Comparison of ENCODE assay signal across 20 mouse cellular contexts in genomic region chr3:108310921-108311341, GRCm38 (mm10). TPM values are rescaled to one million over a fixed set of nuclear protein-coding genes. Genes with fewer than 3 reads are reported as not detected.
DNase-seq lines count a peak whose midpoint lies in the region; ATAC-seq and TF ChIP-seq lines count a peak whose summit lies in the region.
"Had no signal": no experiment of that assay in that cellular context is flagged by ENCODE, and none has a peak within 500 bp of the region (broad histone marks: within the 10 kb centered on the region; RNA-seq: fewer than 3 reads in every experiment).

No protein-coding gene starts in this region.

- H3K9ac ChIP-seq in forebrain, embryonic 11.5 days (ENCODE audit: low read length), result no peak overlapping the region
- no peak overlapping the region for H3K9ac ChIP-seq in forebrain, embryonic 15.5 days (replicated peaks)
- no peak overlapping the region for H3K9ac ChIP-seq in liver, adult 2 months (ENCODE audit: low read depth, low read length)
- H3K9ac ChIP-seq in liver, postnatal 0 days (replicated peaks), result no peak overlapping the region
- no peak overlapping the region for H3K9ac ChIP-seq in heart, postnatal 0 days (replicated peaks; ENCODE audit: low read depth, low read length)
- H3K9ac ChIP-seq: intestine, embryonic 15.5 days; stomach, embryonic 15.5 days had no signal

- no peaks in the 10 kb centered on the region for H3K4me1 ChIP-seq in forebrain, embryonic 11.5 days (replicated peaks; ENCODE audit: control insufficient read depth, insufficient read depth, low read length)
- H3K4me1 ChIP-seq in forebrain, embryonic 15.5 days, result peaks cover 17% of the 10 kb centered on the region
- H3K4me1 ChIP-seq in liver, adult 2 months (ENCODE audit: control insufficient read depth, insufficient read depth, low read length), result peaks cover 11% of the 10 kb centered on the region
- H3K4me1 ChIP-seq in liver, postnatal 0 days (ENCODE audit: insufficient read depth), result peaks cover 7% of the 10 kb centered on the region
- peaks cover 45% of the 10 kb centered on the region for H3K4me1 ChIP-seq in heart, postnatal 0 days (ENCODE audit: control insufficient read depth, insufficient read depth)
- H3K4me1 ChIP-seq in forebrain, embryonic 10.5 days, result 0 out of 2 replicates have a peak, but pooled peaks cover 5% of the 10 kb centered on the region
- H3K4me1 ChIP-seq: stomach, embryonic 15.5 days had no signal

- H3K9me3 ChIP-seq in forebrain, embryonic 11.5 days (ENCODE audit: control insufficient read depth, low read length), result no peaks in the 10 kb centered on the region
- no peaks in the 10 kb centered on the region for H3K9me3 ChIP-seq in forebrain, embryonic 15.5 days
- no peaks in the 10 kb centered on the region for H3K9me3 ChIP-seq in liver, postnatal 0 days (ENCODE audit: low read length)
- H3K9me3 ChIP-seq in heart, postnatal 0 days (replicated peaks; ENCODE audit: control insufficient read depth, low read length), result no peaks in the 10 kb centered on the region
- no peaks in the 10 kb centered on the region for H3K9me3 ChIP-seq in forebrain, embryonic 10.5 days
- H3K9me3 ChIP-seq: intestine, embryonic 15.5 days; stomach, embryonic 15.5 days had no signal

- TF ChIP-seq CTCF in liver, adult 2 months (IDR thresholded peaks at IDR 0.05; ENCODE audit: low read depth, low read length), result 0 out of 2 replicates have a peak, but pooled peaks have one; percentile 7
- no peak for TF ChIP-seq CTCF in liver, postnatal 0 days (IDR thresholded peaks at IDR 0.05; ENCODE audit: low read depth)
- TF ChIP-seq CTCF in heart, postnatal 0 days (IDR thresholded peaks at IDR 0.05; ENCODE audit: low read depth), result no peak

- H3K79me2 ChIP-seq in liver, adult 2 months (ENCODE audit: control insufficient read depth, insufficient read depth, low read length), result no peaks in the 10 kb centered on the region; the same call in 1 of the 2 replicates

- H3K27me3 ChIP-seq in forebrain, embryonic 11.5 days (ENCODE audit: control insufficient read depth, insufficient read depth, low read length), result no peaks in the 10 kb centered on the region
- no peaks in the 10 kb centered on the region for H3K27me3 ChIP-seq in forebrain, embryonic 15.5 days
- no peaks in the 10 kb centered on the region for H3K27me3 ChIP-seq in liver, adult 2 months (ENCODE audit: control insufficient read depth, insufficient read depth, low read length)
- no peaks in the 10 kb centered on the region for H3K27me3 ChIP-seq in liver, postnatal 0 days (ENCODE audit: insufficient read depth, low read length)
- H3K27me3 ChIP-seq in heart, postnatal 0 days (ENCODE audit: control insufficient read depth, insufficient read depth, low read length), result no peaks in the 10 kb centered on the region
- H3K27me3 ChIP-seq in forebrain, embryonic 10.5 days (ENCODE audit: poor library complexity, severe bottlenecking), result no peaks in the 10 kb centered on the region
- H3K27me3 ChIP-seq: intestine, embryonic 15.5 days; stomach, embryonic 15.5 days had no signal

- H3K36me3 ChIP-seq in forebrain, embryonic 11.5 days (ENCODE audit: control insufficient read depth, insufficient read depth, low read length), result no peaks in the 10 kb centered on the region
- H3K36me3 ChIP-seq in forebrain, embryonic 15.5 days, result peaks cover 10% of the 10 kb centered on the region
- H3K36me3 ChIP-seq in liver, adult 2 months (ENCODE audit: control insufficient read depth, insufficient read depth, low read length), result no peaks in the 10 kb centered on the region
- peaks cover 8% of the 10 kb centered on the region; the same call in 1 of the 2 replicates for H3K36me3 ChIP-seq in liver, postnatal 0 days (replicated peaks; ENCODE audit: insufficient read depth, low read length)
- H3K36me3 ChIP-seq in heart, postnatal 0 days (replicated peaks; ENCODE audit: control insufficient read depth, insufficient read depth, low read length), result 0 out of 2 replicates have a peak, but pooled peaks cover 12% of the 10 kb centered on the region
- H3K36me3 ChIP-seq in forebrain, embryonic 10.5 days (replicated peaks), result peaks cover 32% of the 10 kb centered on the region
- H3K36me3 ChIP-seq: intestine, embryonic 15.5 days; stomach, embryonic 15.5 days had no signal

- no peak for ATAC-seq in forebrain, embryonic 11.5 days (replicated peaks; ENCODE audit: low FRiP score)
- no peak for ATAC-seq in forebrain, embryonic 15.5 days (replicated peaks)
- ATAC-seq in liver, postnatal 0 days, result no peak
- ATAC-seq in heart, postnatal 0 days (ENCODE audit: insufficient read depth, low read depth), result 0 out of 2 replicates have a peak, but pooled peaks have one; percentile 19
- ATAC-seq: intestine, embryonic 15.5 days had no signal

- no peak for TF ChIP-seq POLR2A in liver, adult 2 months (IDR thresholded peaks at IDR 0.05; ENCODE audit: extremely low read depth, insufficient read depth, low read length)

- no peak overlapping the region for H3K4me3 ChIP-seq in forebrain, embryonic 11.5 days (ENCODE audit: low read depth, low read length)
- H3K4me3 ChIP-seq in forebrain, embryonic 15.5 days, result no peak overlapping the region
- no peak overlapping the region for H3K4me3 ChIP-seq in liver, adult 2 months (ENCODE audit: insufficient read depth, low read depth, low read length)
- H3K4me3 ChIP-seq in liver, postnatal 0 days (ENCODE audit: low read depth, low read length), result no peak overlapping the region
- H3K4me3 ChIP-seq in heart, postnatal 0 days (ENCODE audit: low read depth, low read length), result no peak overlapping the region
- H3K4me3 ChIP-seq in forebrain, embryonic 10.5 days, result no peak overlapping the region
- H3K4me3 ChIP-seq: intestine, embryonic 15.5 days; stomach, embryonic 15.5 days had no signal

- no peak overlapping the region for H3K4me2 ChIP-seq in forebrain, embryonic 11.5 days (ENCODE audit: low read depth, low read length, severe bottlenecking)
- no peak overlapping the region for H3K4me2 ChIP-seq in forebrain, embryonic 15.5 days (replicated peaks)
- H3K4me2 ChIP-seq in liver, postnatal 0 days (ENCODE audit: low read depth, low read length), result no peak overlapping the region
- H3K4me2 ChIP-seq in heart, postnatal 0 days (ENCODE audit: low read depth, low read length), result no peak overlapping the region
- H3K4me2 ChIP-seq: intestine, embryonic 15.5 days; stomach, embryonic 15.5 days had no signal

- peak; percentile 42 for DNase-seq in forebrain, embryonic 11.5 days (ENCODE audit: low spot score)
- DNase-seq in liver, adult 2 months (ENCODE audit: extremely low read depth, low read depth, low spot score), result peak; percentile 99
- DNase-seq in liver, postnatal 0 days, result no peak
- no peak for DNase-seq in heart, postnatal 0 days (ENCODE audit: low spot score)
- peak; percentile 51 to 72 for DNase-seq in lung, postnatal 4 days
- DNase-seq in forebrain, embryonic 10.5 days (ENCODE audit: extremely low spot score, low spot score), result no peak
- no peak for DNase-seq in natural killer cell, adult 2 months (ENCODE audit: low spot score in 2 of 2)
- DNase-seq: cerebellum, postnatal 36 days; kidney, postnatal 14 days; layer of hippocampus, postnatal 36 days; thymus, postnatal 14 days had no signal

- no peak for TF ChIP-seq EP300 in liver, postnatal 0 days (IDR thresholded peaks at IDR 0.05; ENCODE audit: low read depth)
- TF ChIP-seq EP300 in heart, postnatal 0 days (IDR thresholded peaks at IDR 0.05; ENCODE audit: low read depth), result no peak

- no peak overlapping the region for H3K27ac ChIP-seq in forebrain, embryonic 11.5 days (ENCODE audit: low read depth, low read length)
- no peak overlapping the region for H3K27ac ChIP-seq in forebrain, embryonic 15.5 days (replicated peaks)
- no peak overlapping the region for H3K27ac ChIP-seq in liver, adult 2 months (replicated peaks; ENCODE audit: insufficient read depth, low read depth, low read length)
- no peak overlapping the region for H3K27ac ChIP-seq in liver, postnatal 0 days (ENCODE audit: low read depth)
- H3K27ac ChIP-seq in heart, postnatal 0 days (ENCODE audit: low read depth), result peak overlapping the region; percentile 68
- no peak overlapping the region for H3K27ac ChIP-seq in forebrain, embryonic 10.5 days
- H3K27ac ChIP-seq: intestine, embryonic 15.5 days; stomach, embryonic 15.5 days had no signal

RNA-seq across cellular contexts. Expression of gene Sort1, which starts 27.0 kb away (rescaled TPM):
- 28.9 and 31.3 TPM in 2 replicates for polyA plus RNA-seq in forebrain, embryonic 11.5 days (2014; fragmentation: Nextera tagmentation; extraction: Ambion mirVana)
- polyA plus RNA-seq in forebrain, embryonic 15.5 days (2015; fragmentation: Nextera tagmentation; extraction: Ambion mirVana), result 25.7 and 26.0 TPM in 2 replicates
- total RNA-seq in liver, adult 2 months (2014; rRNA removed), result 6.5 and 10.5 TPM in 2 replicates
- 5.1 and 8.3 TPM in 2 replicates for polyA plus RNA-seq in liver, adult 2 months (2012; rRNA removed)
- polyA plus RNA-seq in liver, postnatal 0 days (2015; fragmentation: Nextera tagmentation; extraction: Ambion mirVana), result 3.0 and 3.7 TPM in 2 replicates
- total RNA-seq in heart, postnatal 0 days (2014; rRNA removed; ENCODE audit: low replicate concordance), result 33.5 and 34.4 TPM in 2 replicates
- polyA plus RNA-seq in heart, postnatal 0 days (2015; fragmentation: Nextera tagmentation; extraction: Ambion mirVana), result 6.7 and 7.4 TPM in 2 replicates
- 9.7 and 10.5 TPM in 2 replicates for polyA plus RNA-seq in forebrain, embryonic 10.5 days (2016; fragmentation: Nextera tagmentation; extraction: Ambion mirVana)

RNA-seq across cellular contexts. Expression of gene Mybphl, which starts 53.8 kb away (rescaled TPM):
- polyA plus RNA-seq in forebrain, embryonic 11.5 days (2014; fragmentation: Nextera tagmentation; extraction: Ambion mirVana), result not detected in 2 replicates
- not detected in 2 replicates for polyA plus RNA-seq in forebrain, embryonic 15.5 days (2015; fragmentation: Nextera tagmentation; extraction: Ambion mirVana)
- total RNA-seq in liver, adult 2 months (2014; rRNA removed), result not detected in 2 replicates
- not detected in 2 replicates for polyA plus RNA-seq in liver, adult 2 months (2012; rRNA removed)
- 0.49 and 0.76 TPM in 2 replicates for polyA plus RNA-seq in liver, postnatal 0 days (2015; fragmentation: Nextera tagmentation; extraction: Ambion mirVana)
- 49.3 and 60.6 TPM in 2 replicates for total RNA-seq in heart, postnatal 0 days (2014; rRNA removed; ENCODE audit: low replicate concordance)
- polyA plus RNA-seq in heart, postnatal 0 days (2015; fragmentation: Nextera tagmentation; extraction: Ambion mirVana), result 90.0 and 123 TPM in 2 replicates
- not detected in 2 replicates for polyA plus RNA-seq in forebrain, embryonic 10.5 days (2016; fragmentation: Nextera tagmentation; extraction: Ambion mirVana)
- total RNA-seq: megakaryocyte progenitor cell, adult 5-6 weeks; MEL had no signal
- polyA plus RNA-seq: C2C12; embryonic facial prominence, embryonic 14.5 days; intestine, embryonic 15.5 days; limb, embryonic 11.5 days; small intestine, adult 2 months; stomach, embryonic 15.5 days had no signal

RNA-seq across cellular contexts. Expression of gene Psma5, which starts 54.2 kb away (rescaled TPM):
- polyA plus RNA-seq in forebrain, embryonic 11.5 days (2014; fragmentation: Nextera tagmentation; extraction: Ambion mirVana), result 277 and 297 TPM in 2 replicates
- polyA plus RNA-seq in forebrain, embryonic 15.5 days (2015; fragmentation: Nextera tagmentation; extraction: Ambion mirVana), result 260 and 271 TPM in 2 replicates
- 85.9 and 86.7 TPM in 2 replicates for total RNA-seq in liver, adult 2 months (2014; rRNA removed)
- 40.5 and 46.4 TPM in 2 replicates for polyA plus RNA-seq in liver, adult 2 months (2012; rRNA removed)
- 136 and 143 TPM in 2 replicates for polyA plus RNA-seq in liver, postnatal 0 days (2015; fragmentation: Nextera tagmentation; extraction: Ambion mirVana)
- 82.6 and 104 TPM in 2 replicates for total RNA-seq in heart, postnatal 0 days (2014; rRNA removed; ENCODE audit: low replicate concordance)
- polyA plus RNA-seq in heart, postnatal 0 days (2015; fragmentation: Nextera tagmentation; extraction: Ambion mirVana), result 177 and 180 TPM in 2 replicates
- polyA plus RNA-seq in forebrain, embryonic 10.5 days (2016; fragmentation: Nextera tagmentation; extraction: Ambion mirVana), result 353 and 358 TPM in 2 replicates

Comparison
In these comparisons a context has a peak if more than half of its experiments do, and no peak if none do; other contexts are left out.
1. DNase-seq: peak in forebrain, embryonic 11.5 days (single experiment), liver, adult 2 months (single experiment) and lung, postnatal 4 days (2 of 2); none in liver, postnatal 0 days (single experiment), heart, postnatal 0 days (single experiment), forebrain, embryonic 10.5 days (single experiment) and natural killer cell, adult 2 months (0 of 2).
2. RNA of gene Mybphl, which starts 53.8 kb away (polyA plus RNA-seq): 90.0 to 123 TPM in heart, postnatal 0 days; 0.49 to 0.76 TPM in liver, postnatal 0 days, not detected in forebrain, embryonic 11.5 days, not detected in forebrain, embryonic 15.5 days, not detected in forebrain, embryonic 10.5 days and not detected in liver, adult 2 months; every median in the first group is over 10 times any median in the second.